Mouse (Mus musculus) heart, adult 2 months (tissue): ENCODE results near the gene Pltp. TPM values are rescaled to one million over a fixed set of nuclear protein-coding genes. Genes with fewer than 3 reads are reported as not detected.

ENCODE experiments used
- DNase-seq, 2 experiments: peaks; one replicate each; pipeline ENCODE4 v3.0.0; 2021
- H3K27ac ChIP-seq: fragments of 200-600 bp; 2 replicates; pipeline ENCODE4 v1.8.1; 2022
- H3K27me3 ChIP-seq: fragments of 200-500 bp; 2 replicates; pipeline ENCODE4 v1.6.1; 2012; ENCODE audit warnings: mild to moderate bottlenecking, low read length, inconsistent platforms, mixed read lengths; ENCODE audit not compliant: control insufficient read depth, insufficient read depth
- H3K36me3 ChIP-seq: fragments of 200-500 bp; 2 replicates; pipeline ENCODE4 v1.6.1; 2012; ENCODE audit warnings: low read length, inconsistent platforms; ENCODE audit not compliant: control insufficient read depth, insufficient read depth
- H3K4me1 ChIP-seq: fragments of 200-500 bp; 2 replicates; pipeline ENCODE4 v1.6.1; 2011; ENCODE audit warnings: low read length; ENCODE audit not compliant: control insufficient read depth, insufficient read depth
- H3K4me3 ChIP-seq: fragments of 200-600 bp; 2 replicates; pipeline ENCODE4 v1.8.1; 2022
- H3K79me2 ChIP-seq: fragments of 200-500 bp; replicated peaks from 2 replicates; pipeline ENCODE4 v1.6.1; 2012; ENCODE audit warnings: mild to moderate bottlenecking, inconsistent platforms, low read length, moderate library complexity, mixed read lengths; ENCODE audit not compliant: control insufficient read depth, insufficient read depth
- H3K9ac ChIP-seq: fragments of 200-500 bp; 2 replicates; pipeline ENCODE4 v1.6.1; 2012; ENCODE audit warnings: low read depth, mild to moderate bottlenecking, control low read depth, inconsistent platforms, low read length, mixed read lengths
- CTCF ChIP-seq: fragments of 200-600 bp; IDR thresholded peaks from 2 replicates; pipeline ENCODE4 v1.8.1; 2022; ENCODE audit warnings: antibody characterized with exemption, mild to moderate bottlenecking, moderate library complexity
- EP300 ChIP-seq: fragments of 200-500 bp; IDR thresholded peaks from 2 replicates; pipeline ENCODE4 v1.6.1; 2011; ENCODE audit warnings: low read depth, low read length, control low read depth; ENCODE audit not compliant: insufficient read depth
- POLR2A ChIP-seq: fragments of 200-500 bp; IDR thresholded peaks from 2 replicates; pipeline ENCODE4 v1.6.1; 2011; ENCODE audit warnings: mild to moderate bottlenecking, low read depth, low read length, control low read depth; ENCODE audit not compliant: insufficient read depth
- WGBS: fragments of 180-500 bp; shearing (Covaris S2); methylation state at CpG from one replicate; pipeline ENCODE4 v1.1.7; 2018; 5-methylcytosine and 5-hydroxymethylcytosine counted together
- intact Hi-C: fragments of 180-260 bp; cut with DNase I; formaldehyde crosslinking; loops from one replicate; pipeline ENCODE4 v1.15.1; 2025
- polyA plus RNA-seq: library from polyadenylated mRNA; depleted of rRNA; stranded (reverse); fragments of >200 nt; gene quantifications from 2 replicates; pipeline ENCODE4 v1.2.3, GENCODE M21; 2012
- total RNA-seq, 2 experiments: library from RNA; stranded (reverse); gene quantifications; 2 replicates each; pipeline ENCODE4 v1.2.3; 2021

The Pltp gene
- total and polyA plus RNA-seq, 3 experiments = 33.8 to 71.2 (median 36.1) TPM

GRCm38 (mm10) chr2:164898008-164898407, 40.5 kb upstream of the Pltp start:
- H3K27ac ChIP-seq = no peak overlapping the region
- no peaks in the 10 kb centered on the region for H3K36me3 ChIP-seq
- H3K27me3 ChIP-seq = no peaks in the 10 kb centered on the region
- TF ChIP-seq CTCF = peak; percentile 42
- TF ChIP-seq EP300 = no peak
- no peak for DNase-seq
- intact Hi-C loops = no loop called here
- H3K9ac ChIP-seq = no peak overlapping the region
- no peaks in the 10 kb centered on the region for H3K4me1 ChIP-seq
- H3K79me2 ChIP-seq = no peaks in the 10 kb centered on the region
- H3K4me3 ChIP-seq = no peak overlapping the region
- WGBS = 90% methylated on average over 7 of the region's 7 CpGs

GRCm38 (mm10) chr2:164895885-164896284, 38.4 kb upstream of the Pltp start:
- H3K27ac ChIP-seq = no peak overlapping the region
- no peak overlapping the region for H3K9ac ChIP-seq
- peaks cover 2% of the 10 kb centered on the region for H3K4me1 ChIP-seq
- H3K4me3 ChIP-seq = no peak overlapping the region
- H3K27me3 ChIP-seq = no peaks in the 10 kb centered on the region
- 92% methylated on average over 6 of the region's 6 CpGs for WGBS
- no peak for DNase-seq
- TF ChIP-seq CTCF = no peak
- no peak for TF ChIP-seq EP300
- TF ChIP-seq POLR2A = no peak
- H3K36me3 ChIP-seq = no peaks in the 10 kb centered on the region
- H3K79me2 ChIP-seq = no peaks in the 10 kb centered on the region
- intact Hi-C loops = no loop called here

- no peak for DNase-seq
- Histone ChIP-seq H3K79me2 (no peaks in the 10 kb centered on the region), H3K9ac (no peak overlapping the region), H3K27me3 (no peaks in the 10 kb centered on the region), H3K36me3 (no peaks in the 10 kb centered on the region), H3K4me1 (peaks cover 2% of the 10 kb centered on the region), H3K4me3 (no peak overlapping the region), H3K27ac (no peak overlapping the region)
- intact Hi-C loops = no loop called here
- 63% methylated on average over 1 of the region's 1 CpGs for WGBS
- peak; percentile 30 for TF ChIP-seq CTCF
- no peak for TF ChIP-seq EP300
- TF ChIP-seq POLR2A = no peak
Observed at GRCm38 (mm10) chr2:164894644-164895043, 37.1 kb upstream of the Pltp start.

- no peaks in the 10 kb centered on the region for H3K27me3 ChIP-seq
- no peak overlapping the region for H3K4me3 ChIP-seq
- no peaks in the 10 kb centered on the region for H3K79me2 ChIP-seq
- no peak overlapping the region for H3K27ac ChIP-seq
- intact Hi-C loops = no loop called here
- peaks cover 2% of the 10 kb centered on the region for H3K4me1 ChIP-seq
- no peaks in the 10 kb centered on the region for H3K36me3 ChIP-seq
- TF ChIP-seq EP300 = no peak
- TF ChIP-seq CTCF = peak; percentile 23; the same call in 1 of the 2 replicates
- H3K9ac ChIP-seq = no peak overlapping the region
- 53% methylated on average over 5 of the region's 5 CpGs for WGBS
- no peak for DNase-seq
Observed at GRCm38 (mm10) chr2:164894048-164894447, 36.5 kb upstream of the Pltp start.

GRCm38 (mm10) chr2:164892696-164893216, 35.2 kb upstream of the Pltp start:
- no peak overlapping the region for H3K4me3 ChIP-seq
- WGBS = 89% methylated on average over 6 of the region's 6 CpGs
- no peak overlapping the region for H3K27ac ChIP-seq
- no peak overlapping the region for H3K9ac ChIP-seq
- no peaks in the 10 kb centered on the region for H3K27me3 ChIP-seq
- no peak for TF ChIP-seq EP300
- TF ChIP-seq POLR2A = no peak
- no peak for TF ChIP-seq CTCF
- DNase-seq = no peak
- intact Hi-C loops = no loop called here
- H3K79me2 ChIP-seq = no peaks in the 10 kb centered on the region
- no peaks in the 10 kb centered on the region for H3K36me3 ChIP-seq
- peaks cover 2% of the 10 kb centered on the region for H3K4me1 ChIP-seq

- H3K4me3 ChIP-seq = no peak overlapping the region
- DNase-seq = peak in 1 of 2 experiments; percentile 70
- no peaks in the 10 kb centered on the region for H3K27me3 ChIP-seq
- no peaks in the 10 kb centered on the region for H3K79me2 ChIP-seq
- H3K4me1 ChIP-seq = peaks cover 2% of the 10 kb centered on the region
- H3K27ac ChIP-seq = no peak overlapping the region
- H3K9ac ChIP-seq = no peak overlapping the region
- H3K36me3 ChIP-seq = no peaks in the 10 kb centered on the region
- TF ChIP-seq EP300 = no peak
- TF ChIP-seq POLR2A = no peak
- no peak for TF ChIP-seq CTCF
- 49% methylated on average over 15 of the region's 15 CpGs for WGBS
- intact Hi-C loops = no loop called here
Observed at GRCm38 (mm10) chr2:164891908-164892695, 34.6 kb upstream of the Pltp start.
